Mouse (Mus musculus) megakaryocyte, embryonic 14.5 days (primary cell): ENCODE measurements around the gene Ttc38. TPM values are rescaled to one million over a fixed set of nuclear protein-coding genes. Genes with fewer than 3 reads are reported as not detected.

ENCODE experiments used
- H3K27me3 ChIP-seq: replicated peaks from 2 replicates; pipeline ENCODE3; 2012; ENCODE audit warnings: inconsistent platforms
- H3K36me3 ChIP-seq: replicated peaks from 2 replicates; pipeline ENCODE3; 2012; ENCODE audit warnings: low read length, inconsistent platforms, mixed read lengths
- H3K4me1 ChIP-seq: 2 replicates; pipeline ENCODE4 v1.6.1; 2012; ENCODE audit warnings: inconsistent platforms
- H3K4me3 ChIP-seq: replicated peaks from 2 replicates; pipeline ENCODE3; 2012; ENCODE audit warnings: moderate library complexity, mild to moderate bottlenecking, inconsistent platforms
- H3K9me3 ChIP-seq: 2 replicates; pipeline ENCODE4 v1.6.1; 2012; ENCODE audit warnings: inconsistent platforms
- FLI1 ChIP-seq: IDR thresholded peaks from 2 replicates; pipeline ENCODE4 v1.6.1; 2012; ENCODE audit warnings: low read length, inconsistent platforms, mixed read lengths
- GATA1 ChIP-seq: IDR thresholded peaks from 3 replicates; pipeline ENCODE4 v1.6.1; 2012; ENCODE audit warnings: mixed read lengths, low read length, inconsistent platforms, borderline replicate concordance
- polyA plus RNA-seq: library from polyadenylated mRNA; stranded (reverse); fragments of >175 nt; gene quantifications from 2 replicates; pipeline ENCODE4 v1.2.3, GENCODE M21; 2012; ENCODE audit warnings: low replicate concordance; ENCODE audit not compliant: insufficient read depth

The Ttc38 gene
- polyA plus RNA-seq, 1 experiment = 1.5 TPM

- Histone ChIP-seq H3K4me3 (no peak overlapping the region), H3K27me3 (peaks cover 80% of the 10 kb centered on the region), H3K4me1 (no peaks in the 10 kb centered on the region), H3K36me3 (no peaks in the 10 kb centered on the region), H3K9me3 (peaks cover 22% of the 10 kb centered on the region)
- no peak for TF ChIP-seq FLI1
- TF ChIP-seq GATA1 = no peak
Measured at GRCm38 (mm10) chr15:85798676-85799075, 33.4 kb upstream of the Ttc38 start.

GRCm38 (mm10) chr15:85802931-85803330 lies 29.2 kb upstream of the Ttc38 start:
- peaks cover 6% of the 10 kb centered on the region; the same call in 1 of the 2 replicates for H3K9me3 ChIP-seq
- TF ChIP-seq FLI1 (no peak), GATA1 (no peak)
- no peak overlapping the region for H3K4me3 ChIP-seq
- H3K27me3 ChIP-seq = peaks cover 54% of the 10 kb centered on the region
- no peaks in the 10 kb centered on the region for H3K4me1 ChIP-seq
- H3K36me3 ChIP-seq = peaks cover 12% of the 10 kb centered on the region

DNA sequence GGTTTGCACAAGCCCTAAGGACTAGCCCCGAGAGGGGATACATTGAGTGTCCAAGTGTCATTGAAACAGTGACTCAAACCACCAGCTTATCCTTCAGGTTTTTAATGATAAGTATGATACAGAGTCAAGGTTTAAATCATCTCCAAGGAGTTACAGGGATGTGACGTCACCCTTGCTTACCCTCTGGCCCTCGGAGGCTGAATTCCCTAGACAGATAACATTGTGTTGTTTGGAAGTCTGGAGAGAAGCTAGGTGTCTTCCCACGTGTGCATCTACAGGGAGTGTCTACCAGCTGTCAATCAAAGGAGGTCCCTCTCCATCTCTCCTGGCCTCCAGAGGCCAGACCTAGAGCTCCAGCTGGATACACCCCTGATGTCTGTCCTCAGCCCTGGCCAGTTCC lies 25.2 kb upstream of the Ttc38 start:
- peaks cover 24% of the 10 kb centered on the region for H3K36me3 ChIP-seq
- peaks cover 14% of the 10 kb centered on the region for H3K4me1 ChIP-seq
- H3K4me3 ChIP-seq = no peak overlapping the region
- H3K27me3 ChIP-seq = peaks cover 28% of the 10 kb centered on the region
- no peak for TF ChIP-seq FLI1
- TF ChIP-seq GATA1 = no peak
- no peaks in the 10 kb centered on the region for H3K9me3 ChIP-seq

GRCm38 (mm10) chr15:85807404-85807803 lies 24.7 kb upstream of the Ttc38 start:
- peaks cover 24% of the 10 kb centered on the region for H3K36me3 ChIP-seq
- no peak overlapping the region for H3K4me3 ChIP-seq
- no peaks in the 10 kb centered on the region for H3K9me3 ChIP-seq
- TF ChIP-seq GATA1 (no peak), FLI1 (no peak)
- peaks cover 24% of the 10 kb centered on the region for H3K27me3 ChIP-seq
- H3K4me1 ChIP-seq = peaks cover 19% of the 10 kb centered on the region

DNA sequence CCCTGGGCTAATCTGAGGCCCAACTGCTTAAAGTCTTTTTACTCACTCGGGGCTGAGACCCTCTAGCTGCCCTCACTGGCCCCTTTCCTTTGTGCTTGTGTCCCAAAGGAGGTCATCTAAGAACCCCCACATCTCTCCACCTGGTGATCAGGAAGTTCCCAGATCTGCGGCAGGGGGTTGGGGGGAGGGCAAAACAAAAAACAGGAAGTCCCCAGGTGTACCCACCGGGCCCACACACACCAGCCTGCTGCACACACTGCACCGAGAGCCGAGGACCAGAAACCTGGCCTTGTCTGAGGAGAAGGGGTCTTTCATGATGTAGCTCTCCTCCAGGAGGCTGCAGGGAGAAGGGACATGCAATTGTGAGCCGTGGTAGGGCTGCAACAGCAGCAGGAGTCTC lies 24.1 kb upstream of the Ttc38 start:
- Histone ChIP-seq H3K27me3 (peaks cover 19% of the 10 kb centered on the region), H3K9me3 (no peaks in the 10 kb centered on the region), H3K4me3 (no peak overlapping the region), H3K4me1 (peaks cover 22% of the 10 kb centered on the region), H3K36me3 (peaks cover 24% of the 10 kb centered on the region)
- no peak for TF ChIP-seq FLI1
- TF ChIP-seq GATA1 = no peak

GRCm38 (mm10) chr15:85808434-85808833 lies 23.7 kb upstream of the Ttc38 start:
- Histone ChIP-seq H3K27me3 (peaks cover 15% of the 10 kb centered on the region), H3K4me3 (no peak overlapping the region), H3K36me3 (peaks cover 24% of the 10 kb centered on the region), H3K4me1 (peaks cover 25% of the 10 kb centered on the region), H3K9me3 (no peaks in the 10 kb centered on the region)
- TF ChIP-seq GATA1 (no peak), FLI1 (no peak)

DNA sequence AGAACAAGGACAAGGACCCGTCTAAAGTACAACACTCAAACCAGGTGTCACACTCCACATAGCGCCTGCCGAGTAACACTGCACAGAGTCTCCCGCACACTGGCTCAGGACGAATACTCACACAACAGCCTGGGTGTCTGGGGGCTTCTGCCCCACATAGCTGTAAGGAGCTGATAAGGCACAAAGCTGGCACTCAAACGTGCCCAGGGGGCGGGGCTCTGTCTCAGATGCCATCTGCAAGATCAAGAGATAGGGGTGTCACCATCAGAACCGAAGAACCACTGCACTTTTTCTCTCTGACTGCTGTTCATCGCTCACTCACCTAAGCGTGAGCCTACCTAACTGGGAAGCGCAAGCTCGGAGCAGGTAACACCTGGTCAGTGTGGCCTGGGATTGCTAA lies 23.0 kb upstream of the Ttc38 start:
- peaks cover 24% of the 10 kb centered on the region for H3K36me3 ChIP-seq
- TF ChIP-seq GATA1 (no peak), FLI1 (no peak)
- peaks cover 10% of the 10 kb centered on the region for H3K27me3 ChIP-seq
- no peaks in the 10 kb centered on the region for H3K9me3 ChIP-seq
- H3K4me1 ChIP-seq = peaks cover 28% of the 10 kb centered on the region
- H3K4me3 ChIP-seq = no peak overlapping the region

DNA sequence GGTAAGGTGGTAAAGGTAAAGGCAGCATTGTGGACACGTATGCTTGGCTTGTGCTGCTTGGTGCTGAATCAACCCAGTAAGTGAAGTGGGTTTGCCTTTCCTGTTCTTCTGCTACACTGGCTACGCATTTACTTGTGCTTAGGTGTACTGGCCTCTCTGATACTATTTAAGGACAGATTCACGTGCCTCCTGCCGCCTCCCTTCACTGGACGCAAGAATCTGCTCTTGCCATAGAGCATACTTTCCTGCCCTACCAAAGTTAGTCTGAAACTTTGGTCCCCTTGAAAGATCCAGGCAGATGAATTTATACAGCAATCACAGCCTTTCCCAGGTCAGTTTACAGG lies 21.7 kb upstream of the Ttc38 start:
- H3K4me1 ChIP-seq = peaks cover 28% of the 10 kb centered on the region
- H3K36me3 ChIP-seq = peaks cover 24% of the 10 kb centered on the region
- peaks cover 9% of the 10 kb centered on the region for H3K9me3 ChIP-seq
- TF ChIP-seq GATA1 (no peak), FLI1 (no peak)
- peaks cover 10% of the 10 kb centered on the region for H3K27me3 ChIP-seq
- peak overlapping the region; percentile 97 for H3K4me3 ChIP-seq

DNA sequence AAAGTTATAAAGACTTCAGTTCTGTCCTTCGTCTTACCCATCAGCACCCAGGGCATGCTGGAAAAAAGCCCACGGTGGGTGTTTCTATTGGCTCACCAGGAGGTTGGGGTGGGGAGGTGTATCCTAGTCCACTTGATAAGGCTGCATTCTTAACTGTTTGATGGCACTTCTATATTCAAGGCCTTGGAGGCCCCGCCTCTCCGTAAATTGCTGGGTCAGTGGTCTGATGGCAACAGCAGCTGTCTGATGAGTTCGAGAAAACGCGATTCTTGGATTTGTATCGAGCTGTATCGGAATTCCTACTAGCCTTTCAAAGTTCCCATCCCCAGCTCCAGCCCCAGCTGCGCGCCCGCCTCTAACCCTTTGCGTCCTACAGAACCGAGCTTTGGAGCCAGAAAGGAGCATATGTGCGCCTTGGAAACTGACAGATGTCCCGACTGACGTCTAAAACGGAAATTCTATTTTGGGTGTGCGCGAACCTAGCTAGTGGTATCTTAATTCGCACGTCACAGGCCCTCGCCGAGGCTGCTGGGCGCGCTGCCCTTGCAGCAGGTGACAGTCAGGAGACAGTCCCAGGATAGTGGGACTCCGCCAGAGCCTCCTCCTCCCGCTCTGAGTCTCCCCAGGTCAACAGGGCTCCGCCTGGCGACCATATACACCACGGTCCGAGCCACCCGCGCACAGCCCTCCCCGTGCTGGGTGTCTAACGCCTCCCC lies 21.1 kb upstream of the Ttc38 start:
- Histone ChIP-seq H3K36me3 (peaks cover 24% of the 10 kb centered on the region), H3K4me3 (peak overlapping the region; percentile 97), H3K27me3 (peaks cover 15% of the 10 kb centered on the region), H3K9me3 (peaks cover 14% of the 10 kb centered on the region), H3K4me1 (peaks cover 28% of the 10 kb centered on the region)
- no peak for TF ChIP-seq FLI1
- no peak for TF ChIP-seq GATA1

DNA sequence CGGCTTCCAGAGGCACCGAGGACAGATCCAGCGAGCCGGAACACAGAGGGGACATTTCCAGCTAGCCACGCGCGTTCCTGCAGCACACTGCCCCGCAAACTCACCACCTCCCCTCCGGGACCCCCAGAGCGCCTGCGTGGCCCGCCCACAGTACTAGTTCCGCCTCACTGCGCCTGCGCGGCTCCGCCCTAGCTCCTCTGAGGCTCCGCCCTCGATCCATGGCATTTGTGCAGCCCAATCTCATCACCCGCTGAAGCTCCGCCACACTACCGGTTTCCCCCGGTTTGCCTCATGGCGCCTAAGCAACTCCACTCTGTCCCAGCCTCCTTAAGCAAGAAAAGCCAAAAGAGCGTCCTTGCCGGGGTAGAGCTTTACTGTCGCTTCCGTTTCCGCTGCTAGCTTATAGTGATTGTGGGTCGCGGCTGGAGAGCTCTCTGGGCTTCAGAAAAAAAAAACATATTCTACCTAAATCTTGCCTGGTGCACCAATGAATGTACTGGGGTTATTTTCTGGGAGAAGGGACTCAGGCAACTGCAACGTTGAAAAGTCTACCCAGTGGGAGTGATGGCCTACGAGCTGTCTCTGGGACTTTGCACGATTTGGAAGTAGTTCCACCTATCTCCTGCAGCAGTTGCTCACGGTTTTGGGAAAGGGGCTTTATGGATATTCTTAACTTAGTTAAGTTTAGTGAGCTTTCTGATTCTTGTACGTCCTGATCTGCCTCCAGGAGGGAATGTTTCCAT lies 20.4 kb upstream of the Ttc38 start, which contains the start of gene Cdpf1:
Cdpf1 (minus strand) TSS at position 163 of the 743 bp plus-strand sequence.
- H3K27me3 ChIP-seq = peaks cover 23% of the 10 kb centered on the region
- TF ChIP-seq FLI1 (no peak), GATA1 (no peak)
- peaks cover 21% of the 10 kb centered on the region for H3K9me3 ChIP-seq
- peaks cover 28% of the 10 kb centered on the region for H3K4me1 ChIP-seq
- H3K36me3 ChIP-seq = peaks cover 24% of the 10 kb centered on the region
- H3K4me3 ChIP-seq = peak within 1 kb of the TSS; percentile 97

DNA sequence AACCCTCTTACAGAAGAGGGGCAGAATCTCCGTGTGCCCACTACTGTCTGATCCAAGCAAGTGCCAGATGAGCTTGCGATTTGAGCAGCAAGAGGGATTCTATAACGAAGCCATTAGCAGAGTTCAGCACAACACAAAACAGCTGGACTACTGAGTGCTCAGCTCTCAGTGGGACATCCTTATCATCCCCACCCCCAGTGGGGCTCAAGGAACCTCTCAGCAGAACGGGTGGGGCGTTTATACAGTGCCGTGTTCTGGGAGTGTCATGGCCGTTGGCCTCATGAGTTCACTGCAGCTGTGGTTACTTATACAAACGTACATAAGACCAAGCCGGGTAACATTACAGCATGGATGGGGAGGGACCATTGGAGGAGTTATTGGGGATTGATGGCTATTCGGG lies 18.7 kb upstream of the Ttc38 start:
- no peak overlapping the region for H3K4me3 ChIP-seq
- TF ChIP-seq FLI1 = no peak
- TF ChIP-seq GATA1 = no peak
- peaks cover 28% of the 10 kb centered on the region for H3K4me1 ChIP-seq
- H3K9me3 ChIP-seq = peaks cover 39% of the 10 kb centered on the region
- peaks cover 7% of the 10 kb centered on the region for H3K36me3 ChIP-seq
- peaks cover 36% of the 10 kb centered on the region for H3K27me3 ChIP-seq
